Mouse (Mus musculus) kidney, adult 8-10 months (tissue): Measurements from ENCODE around the gene Gm37240.
"Not testable (repeated sequence)": the region's sequence is repeated elsewhere in the genome, so short reads cannot be mapped to it uniquely, and the experiment has no call there.

ENCODE experiments used
- DNase-seq, 2 experiments: peaks; one replicate each; pipeline ENCODE4 v3.0.0; 2022

Gm37240 gene

GRCm38 (mm10) chr3:85887239-85887827 is at the start of gene Gm37240, which contains the start of gene Glt28d2:
Gm37240 (minus strand) TSS chr3:85887518.
Glt28d2 (minus strand) TSS chr3:85887516.
- peak; percentile 96 for DNase-seq

- no peak for DNase-seq
These were observed 46.3 kb upstream of the Gm37240 start for GRCm38 (mm10) chr3:85933586-85933985.

DNA sequence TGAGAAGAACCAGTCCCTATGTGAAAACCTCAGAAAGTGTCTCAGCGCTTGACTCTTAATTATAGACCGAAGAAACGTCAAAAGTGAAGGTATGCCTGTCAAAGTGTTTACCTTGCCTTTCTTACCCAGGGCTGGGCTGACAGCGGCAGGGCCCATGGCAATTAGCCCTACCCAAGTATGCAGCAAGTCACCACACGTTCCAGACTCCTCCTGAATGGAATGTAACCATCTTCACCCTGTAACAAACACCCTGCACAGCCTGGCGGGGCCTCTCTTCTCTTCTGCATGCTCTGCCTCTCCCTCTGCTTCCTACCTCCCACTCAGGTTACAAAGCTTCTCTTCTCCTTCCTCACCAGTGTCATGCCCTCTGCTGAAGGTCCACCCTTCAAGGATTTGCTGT is 44.5 kb upstream of the Gm37240 start:
- no peak for DNase-seq

- no peak for DNase-seq
These were observed 43.4 kb upstream of the Gm37240 start for GRCm38 (mm10) chr3:85930671-85931255.

DNA sequence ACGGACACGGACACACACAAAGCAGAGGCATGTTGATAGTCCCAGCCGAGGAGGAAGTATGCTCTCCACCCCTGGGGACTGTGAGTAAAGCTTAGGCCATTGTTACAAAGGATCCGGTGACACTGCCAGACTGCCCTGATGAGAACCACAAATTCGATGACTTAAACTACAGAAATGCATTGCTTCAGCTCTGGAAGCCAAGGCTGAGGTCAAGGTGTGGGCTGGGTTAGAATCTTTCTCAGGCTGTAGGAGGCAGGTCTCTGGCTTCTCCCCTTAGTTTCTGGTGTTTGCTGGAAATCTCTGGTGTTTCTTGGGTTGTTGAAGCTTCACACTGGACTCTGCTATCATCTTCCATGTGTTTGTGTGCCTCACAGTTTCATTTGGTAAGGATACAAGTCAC is 42.4 kb upstream of the Gm37240 start:
- DNase-seq, result no peak

DNA sequence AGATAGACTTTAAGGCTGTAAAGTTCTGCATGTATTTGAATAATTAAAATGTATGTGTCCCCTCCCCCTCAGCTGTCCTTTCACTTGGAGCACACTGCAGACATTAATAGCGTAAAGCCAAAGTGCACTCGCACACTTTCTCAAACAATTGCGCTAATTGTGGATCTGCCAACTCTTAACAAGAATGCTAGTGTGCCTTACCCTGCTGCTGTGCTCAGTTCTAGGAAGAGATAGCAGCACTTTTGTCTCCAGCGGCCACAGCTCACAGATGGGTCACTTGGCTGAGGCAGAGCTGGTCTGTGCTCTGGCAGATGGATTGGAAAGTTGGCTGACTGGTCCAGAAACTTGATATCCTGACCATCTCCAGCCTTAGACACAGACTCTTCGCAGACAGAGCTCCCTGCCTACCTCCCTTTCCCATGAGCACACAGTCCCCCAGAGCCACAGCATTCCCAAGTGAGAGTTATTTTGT is 40.9 kb upstream of the Gm37240 start:
- DNase-seq, result no peak

GRCm38 (mm10) chr3:85927296-85927695 is 40.0 kb upstream of the Gm37240 start:
- no peak for DNase-seq

DNA sequence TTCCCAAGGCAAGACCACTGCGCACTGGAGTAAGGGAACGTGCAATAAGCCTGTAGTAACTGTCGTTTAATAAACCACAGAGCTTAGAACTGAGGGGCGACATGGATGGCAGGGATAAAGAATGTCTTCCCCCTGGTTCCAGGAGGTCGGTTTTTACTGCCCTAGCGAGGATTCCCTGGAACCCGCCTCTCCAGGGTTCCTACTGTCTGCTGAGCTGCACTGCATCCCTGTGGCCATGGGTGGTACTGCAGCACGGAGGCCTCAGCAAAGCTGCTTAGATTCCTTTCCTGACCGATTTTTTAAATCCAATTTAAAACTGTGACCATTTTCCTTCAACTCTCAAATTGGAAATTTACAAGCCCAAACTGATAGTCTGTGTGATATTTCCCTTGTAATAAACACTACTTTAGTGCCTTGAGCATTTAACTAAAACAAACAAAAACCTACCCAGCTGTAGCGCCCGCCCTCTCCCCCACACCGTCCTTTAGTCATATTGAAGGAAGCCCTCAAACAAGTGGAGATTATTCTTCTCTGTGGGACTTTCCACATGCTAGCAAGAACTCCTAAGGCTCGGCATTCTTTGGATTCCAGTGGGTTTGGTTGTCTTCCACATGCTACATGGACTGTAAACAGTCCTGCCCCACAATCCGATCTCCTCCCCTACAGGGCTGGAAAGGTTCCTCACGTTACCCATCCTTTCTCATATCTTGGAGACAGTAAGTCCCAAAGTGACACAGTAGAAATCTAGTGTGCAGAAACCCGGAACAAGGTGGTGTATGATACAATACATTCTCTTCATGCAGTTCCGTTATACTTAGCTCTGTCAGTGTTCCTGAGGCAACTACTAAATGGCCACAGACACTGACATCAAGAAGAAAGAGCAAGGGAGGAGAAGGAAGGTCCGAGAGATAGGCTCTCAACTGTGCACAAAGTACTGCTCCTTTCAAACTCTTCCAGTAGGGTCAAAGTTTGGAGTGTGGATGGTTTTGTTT is 36.9 kb upstream of the Gm37240 start:
- DNase-seq, result peak; percentile 64 to 84

- DNase-seq, result no peak
These were observed 36.0 kb upstream of the Gm37240 start for GRCm38 (mm10) chr3:85923343-85923742.

DNA sequence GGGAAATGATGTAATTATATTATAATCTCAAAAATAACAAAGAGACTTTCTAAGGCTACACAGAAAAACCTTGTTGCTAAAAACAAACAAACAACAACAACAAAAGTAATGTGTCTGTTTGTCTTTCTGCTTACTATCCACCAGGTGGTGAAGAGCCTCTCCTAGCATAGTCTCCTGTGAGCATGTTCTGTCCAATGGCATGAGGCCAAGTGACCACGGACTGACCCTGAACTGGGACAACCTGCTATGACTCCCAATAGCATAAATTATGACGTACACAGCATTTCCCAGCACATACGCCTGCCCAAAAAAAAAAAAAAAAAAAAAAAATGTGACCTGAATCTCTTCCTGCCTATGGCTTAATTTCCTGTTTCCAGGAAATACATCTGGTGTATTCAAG is 35.0 kb upstream of the Gm37240 start:
- DNase-seq, result peak; percentile 55 to 71

- DNase-seq, result not testable (repeated sequence)
These were observed 33.4 kb upstream of the Gm37240 start for GRCm38 (mm10) chr3:85920671-85921070.

- peak; percentile 23 to 61 for DNase-seq
These were observed 30.3 kb upstream of the Gm37240 start for GRCm38 (mm10) chr3:85917600-85917999.

- no peak for DNase-seq
These were observed 27.5 kb upstream of the Gm37240 start for GRCm38 (mm10) chr3:85914806-85915205.

DNA sequence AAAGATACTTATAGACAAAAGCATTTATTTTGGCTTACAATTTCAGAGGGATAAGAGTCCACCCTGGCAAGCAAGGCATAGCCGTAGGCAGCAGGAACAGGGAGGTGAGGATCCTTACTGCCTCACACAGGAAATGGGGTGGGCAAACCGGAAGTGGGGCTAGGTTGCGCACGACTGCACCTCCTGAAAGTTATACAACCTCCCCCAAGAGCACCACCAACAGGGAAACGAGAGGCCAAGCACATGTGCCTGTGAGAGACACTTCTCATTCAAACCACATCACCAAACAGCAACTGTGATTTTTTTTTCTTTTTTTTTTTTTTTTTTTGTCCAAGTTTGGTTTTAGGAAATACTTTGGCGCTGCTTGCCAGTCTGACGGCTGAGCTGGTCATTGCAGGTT is 19.8 kb upstream of the Gm37240 start:
- no peak for DNase-seq

DNA sequence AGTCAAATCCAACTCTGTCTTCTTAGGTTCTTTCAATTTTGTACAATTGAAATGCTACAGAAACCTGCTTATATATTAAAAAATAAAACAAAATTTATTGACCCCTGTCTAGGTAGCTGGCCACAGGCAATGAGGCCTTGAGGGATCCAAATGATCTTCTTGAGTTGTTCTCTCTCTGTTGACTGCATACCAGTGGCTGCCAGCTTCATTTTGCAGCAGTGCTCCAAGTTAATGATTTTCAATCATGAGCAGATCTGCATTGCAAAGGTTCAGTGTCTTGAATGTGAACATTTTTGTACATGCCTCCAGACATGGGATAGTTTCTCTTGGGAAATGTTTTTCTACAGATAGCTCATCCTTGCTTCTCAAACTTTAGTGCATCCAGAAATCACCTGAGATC is 17.1 kb upstream of the Gm37240 start:
- DNase-seq, result peak; percentile 19 to 43

DNA sequence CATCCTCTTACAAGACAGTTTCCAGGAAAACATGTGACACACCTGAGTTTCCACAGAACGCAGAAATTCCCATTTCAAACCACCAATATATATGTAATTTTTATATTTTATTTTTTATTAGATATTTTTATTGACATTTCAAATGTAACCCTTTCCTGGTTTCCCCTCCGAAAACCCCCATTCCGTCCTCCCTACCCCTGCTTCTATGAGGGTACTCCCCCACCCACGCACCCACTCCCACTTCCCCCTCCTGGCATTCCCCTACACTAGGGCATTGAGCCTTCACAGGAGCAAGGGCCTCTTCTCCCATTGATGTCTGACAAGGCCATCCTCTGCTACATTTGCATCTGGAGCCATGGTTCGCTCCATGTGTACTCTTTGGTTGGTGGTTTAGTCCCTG is 7.7 kb upstream of the Gm37240 start:
- no peak for DNase-seq

- DNase-seq, result no peak
These were observed 4.3 kb upstream of the Gm37240 start for GRCm38 (mm10) chr3:85891571-85891970.

DNA sequence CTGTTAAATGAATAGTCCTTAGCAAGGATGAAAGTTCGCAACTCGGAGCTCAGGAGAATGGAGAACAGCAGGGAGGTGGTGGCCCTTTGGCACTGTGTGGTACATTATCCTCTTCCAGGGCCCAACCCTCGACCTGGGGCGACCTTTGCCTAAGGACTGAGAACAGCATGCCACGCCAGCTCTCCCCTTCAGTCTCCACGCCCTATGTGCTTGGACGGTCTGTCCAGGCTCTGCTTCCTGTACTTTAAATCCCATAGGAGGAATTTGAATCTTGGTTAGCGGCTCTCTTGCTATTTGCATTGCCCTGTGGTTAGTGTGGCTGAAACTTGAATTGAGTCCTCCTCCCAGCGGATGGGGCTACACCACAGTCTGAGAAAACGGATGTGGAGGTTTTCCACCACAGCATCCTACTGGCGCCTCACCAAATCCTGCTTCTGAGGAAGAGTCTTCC is 928 bp upstream of the Gm37240 start:
- DNase-seq, result peak; percentile 62 to 64

DNA sequence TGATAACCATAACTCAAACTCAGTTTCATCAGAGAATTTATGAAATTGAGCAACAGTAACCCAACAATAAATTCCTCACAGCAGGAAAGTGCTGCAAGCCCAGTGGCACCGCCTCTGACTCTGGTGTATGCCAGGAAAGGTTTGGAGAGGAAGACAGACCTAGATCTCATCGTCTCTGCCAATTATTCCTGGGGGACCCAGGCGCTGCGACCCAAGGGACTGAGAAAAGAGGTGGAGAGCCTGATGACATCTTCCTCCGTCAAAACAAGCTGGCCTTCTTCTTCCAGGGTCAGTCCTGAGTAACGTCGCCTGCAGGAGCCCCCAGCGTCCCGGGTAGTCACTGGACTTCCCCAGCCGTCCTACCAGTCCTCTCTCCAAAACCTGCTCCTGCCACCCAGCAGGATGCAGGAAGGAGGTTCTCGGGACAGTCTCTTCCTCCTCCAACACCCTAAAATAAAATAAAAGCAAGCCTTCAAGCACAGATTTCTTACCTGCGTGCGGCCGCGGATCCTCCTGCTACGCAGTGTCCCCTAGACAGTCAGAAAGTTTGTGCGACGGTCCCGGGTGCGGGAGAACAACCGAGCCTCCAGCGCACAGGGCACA is 581 bp downstream of the Gm37240 start:
- peak in 1 of 2 experiments; percentile 29 for DNase-seq

DNA sequence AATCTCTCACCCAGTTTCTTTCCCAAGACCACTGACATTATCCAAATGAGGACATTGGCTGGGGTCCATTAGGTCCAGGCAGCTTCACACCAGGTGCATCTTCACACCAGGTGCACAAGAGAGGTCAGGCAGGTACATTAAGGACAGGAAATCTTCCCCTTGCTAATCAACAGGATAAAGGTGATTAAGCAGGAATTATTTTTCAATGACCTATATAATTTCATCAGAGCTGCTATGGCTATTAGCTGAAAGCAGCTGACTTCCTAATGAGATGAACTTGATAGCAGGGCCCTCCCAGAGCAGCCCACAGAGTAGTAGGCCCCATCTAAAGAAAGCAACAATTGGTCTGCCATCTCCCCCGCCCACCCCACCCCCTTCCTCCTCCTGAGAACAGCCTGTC is 1.4 kb downstream of the Gm37240 start:
- DNase-seq, result no peak

GRCm38 (mm10) chr3:85880687-85881086 is 6.6 kb downstream of the Gm37240 start:
- no peak for DNase-seq

GRCm38 (mm10) chr3:85880068-85880467 is 7.2 kb downstream of the Gm37240 start:
- DNase-seq, result no peak

- no peak for DNase-seq
These were observed 8.4 kb downstream of the Gm37240 start for GRCm38 (mm10) chr3:85878911-85879310.
